21 mouse cellular contexts compared by ENCODE assay signal in the genomic region with DNA sequence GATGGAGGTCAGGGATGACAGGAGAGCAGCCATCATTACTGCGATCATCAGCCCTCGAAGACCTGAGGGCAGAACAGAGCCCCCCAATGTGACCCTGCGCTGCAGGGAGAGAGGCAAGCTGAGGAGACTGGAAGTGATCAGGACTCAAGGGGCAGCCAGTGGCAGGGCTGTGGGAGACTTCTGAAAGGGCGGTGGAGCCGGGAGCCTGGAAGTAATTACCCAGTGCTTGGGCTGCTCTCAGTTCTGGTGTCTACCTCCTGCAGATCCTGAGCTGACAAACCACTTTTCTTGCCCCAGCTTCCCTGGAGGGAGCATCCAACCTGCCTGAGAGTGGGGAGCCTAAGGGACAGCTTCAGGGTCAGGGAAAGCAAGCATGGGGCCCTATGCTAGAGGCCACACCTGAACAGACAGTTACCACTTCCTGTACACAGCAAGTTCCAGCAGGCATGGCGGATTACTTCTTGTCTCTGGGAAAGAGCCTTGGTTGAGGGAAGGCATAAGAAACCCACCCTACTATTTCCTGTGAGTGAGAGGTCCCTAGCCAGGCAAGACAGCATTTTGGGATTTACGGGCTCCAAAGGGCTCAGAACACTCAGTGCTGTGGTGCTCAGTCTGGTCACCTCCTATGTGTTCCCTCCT. TPM values are rescaled to one million over a fixed set of nuclear protein-coding genes. Genes with fewer than 3 reads are reported as not detected.
A peak's percentile ranks its signal among the peaks of the same experiment; 100 is the strongest.
DNase-seq lines count a peak whose midpoint lies in the region; ATAC-seq and TF ChIP-seq lines count a peak whose summit lies in the region.
"Had no signal": no experiment of that assay in that cellular context is flagged by ENCODE, and none has a peak within 500 bp of the region (broad histone marks: within the 10 kb centered on the region; RNA-seq: fewer than 3 reads in every experiment).

No protein-coding gene starts in this region.

- no peak overlapping the region for H3K27ac ChIP-seq in intestine, embryonic 16.5 days (ENCODE audit: low read length)
- no peak overlapping the region for H3K27ac ChIP-seq in intestine, postnatal 0 days (ENCODE audit: low read depth, low read length)
- H3K27ac ChIP-seq: forebrain, embryonic 12.5 days; heart, embryonic 13.5 days; liver, embryonic 13.5 days; lung, embryonic 15.5 days; macrophage had no signal

- WGBS in intestine, embryonic 16.5 days, result 72% methylated on average over 7 of the region's 7 CpGs
- WGBS in intestine, postnatal 0 days, result 79% methylated on average over 7 of the region's 7 CpGs

- H3K36me3 ChIP-seq in intestine, embryonic 16.5 days (ENCODE audit: control insufficient read depth, insufficient read depth, low read length), result no peaks in the 10 kb centered on the region
- no peaks in the 10 kb centered on the region for H3K36me3 ChIP-seq in intestine, postnatal 0 days (ENCODE audit: control insufficient read depth, insufficient read depth)
- H3K36me3 ChIP-seq: forebrain, embryonic 12.5 days; heart, embryonic 13.5 days; liver, embryonic 13.5 days; lung, embryonic 15.5 days had no signal

- H3K9ac ChIP-seq in intestine, embryonic 16.5 days (ENCODE audit: low read depth, low read length), result 0 out of 2 replicates have a peak overlapping the region, but pooled peaks have one; percentile 1
- no peak overlapping the region for H3K9ac ChIP-seq in intestine, postnatal 0 days (ENCODE audit: low read depth, low read length)
- H3K9ac ChIP-seq: forebrain, embryonic 12.5 days; heart, embryonic 13.5 days; liver, embryonic 13.5 days; lung, embryonic 15.5 days had no signal

- H3K9me3 ChIP-seq in intestine, embryonic 16.5 days (ENCODE audit: control insufficient read depth, low read length), result no peaks in the 10 kb centered on the region
- no peaks in the 10 kb centered on the region for H3K9me3 ChIP-seq in intestine, postnatal 0 days (ENCODE audit: control insufficient read depth)
- H3K9me3 ChIP-seq: forebrain, embryonic 12.5 days; G1E; heart, embryonic 13.5 days; liver, embryonic 13.5 days; lung, embryonic 15.5 days had no signal

- no peaks in the 10 kb centered on the region for H3K27me3 ChIP-seq in intestine, embryonic 16.5 days (replicated peaks; ENCODE audit: control insufficient read depth, insufficient read depth, low read length)
- no peaks in the 10 kb centered on the region for H3K27me3 ChIP-seq in intestine, postnatal 0 days (replicated peaks; ENCODE audit: control insufficient read depth, insufficient read depth, low read length)
- H3K27me3 ChIP-seq: lung, embryonic 15.5 days had no signal

- TF ChIP-seq CTCF in intestine, postnatal 0 days (IDR thresholded peaks at IDR 0.05; ENCODE audit: low read depth), result no peak

- no peak for ATAC-seq in intestine, embryonic 16.5 days
- ATAC-seq in intestine, postnatal 0 days, result no peak
- ATAC-seq in activated CD4-positive, CD25-positive, alpha-beta regulatory T cell, adult 4 months, result no peak
- ATAC-seq: inflammation-experienced regulatory T-cells, adult 6 months had no signal

- peaks cover 36% of the 10 kb centered on the region for H3K4me1 ChIP-seq in intestine, embryonic 16.5 days (ENCODE audit: control insufficient read depth, insufficient read depth, low read length)
- 0 out of 2 replicates have a peak, but pooled peaks cover 24% of the 10 kb centered on the region for H3K4me1 ChIP-seq in intestine, postnatal 0 days (replicated peaks; ENCODE audit: control insufficient read depth, insufficient read depth, low read length)

- H3K4me2 ChIP-seq in intestine, embryonic 16.5 days (ENCODE audit: low read depth, low read length), result no peak overlapping the region
- H3K4me2 ChIP-seq in intestine, postnatal 0 days (replicated peaks; ENCODE audit: low read depth), result no peak overlapping the region
- H3K4me2 ChIP-seq: forebrain, embryonic 12.5 days; heart, embryonic 13.5 days; liver, embryonic 13.5 days; lung, embryonic 15.5 days had no signal

- DNase-seq in embryo, embryonic 9.5 days (ENCODE audit: extremely low spot score), result peak; percentile 35
- peak; percentile 44 for DNase-seq in induced T-regulatory cell, adult 2 months (ENCODE audit: low read depth)
- DNase-seq in frontal cortex, postnatal 36 days (ENCODE audit: low spot score in 2 of 2), result no peak
- DNase-seq in spleen, postnatal 10 days (ENCODE audit: low spot score in 2 of 2), result no peak
- DNase-seq: cerebellum, adult 9-11 months; kidney, postnatal 4 days; liver, embryonic 13.5 days; midbrain, embryonic 14.5 days; right cerebral cortex, adult 18-20 months; thymus, postnatal 36 days had no signal

- no peak overlapping the region for H3K4me3 ChIP-seq in intestine, embryonic 16.5 days (ENCODE audit: low read length)
- no peak overlapping the region for H3K4me3 ChIP-seq in intestine, postnatal 0 days (ENCODE audit: low read depth, low read length)
- H3K4me3 ChIP-seq: forebrain, embryonic 12.5 days; heart, embryonic 13.5 days; liver, embryonic 13.5 days; lung, embryonic 15.5 days; myocyte had no signal

RNA-seq across cellular contexts. Expression of gene Fam83g, which starts 7.6 kb away (rescaled TPM):
- polyA plus RNA-seq in intestine, embryonic 16.5 days (2015; fragmentation: Nextera tagmentation; extraction: Ambion mirVana), result 9.6 and 12.9 TPM in 2 replicates
- 20.7 and 21.9 TPM in 2 replicates for polyA plus RNA-seq in intestine, postnatal 0 days (2015; fragmentation: Nextera tagmentation; extraction: Ambion mirVana)
- under 1 TPM; 0.24 to 0.40 TPM for polyA plus RNA-seq in activated CD4-positive, CD25-positive, alpha-beta regulatory T cell, adult 4 months (2017; shearing (Covaris generic))
- polyA plus RNA-seq: G1E, macrophage, myocyte had no signal

RNA-seq across cellular contexts. Expression of gene Grap, which starts 23.3 kb away (rescaled TPM):
- 7.2 and 8.6 TPM in 2 replicates for polyA plus RNA-seq in intestine, embryonic 16.5 days (2015; fragmentation: Nextera tagmentation; extraction: Ambion mirVana)
- polyA plus RNA-seq in intestine, postnatal 0 days (2015; fragmentation: Nextera tagmentation; extraction: Ambion mirVana), result 3.7 and 3.9 TPM in 2 replicates
- 100 to 1,000 TPM; 171 to 177 TPM for polyA plus RNA-seq in activated CD4-positive, CD25-positive, alpha-beta regulatory T cell, adult 4 months (2017; shearing (Covaris generic))

RNA-seq across cellular contexts. Expression of gene Slc5a10, which starts 44.3 kb away (rescaled TPM):
- polyA plus RNA-seq in intestine, embryonic 16.5 days (2015; fragmentation: Nextera tagmentation; extraction: Ambion mirVana), result 0.07 and 0.11 TPM in 2 replicates
- 0.08 and 0.13 TPM in 2 replicates for polyA plus RNA-seq in intestine, postnatal 0 days (2015; fragmentation: Nextera tagmentation; extraction: Ambion mirVana)
- polyA plus RNA-seq in activated CD4-positive, CD25-positive, alpha-beta regulatory T cell, adult 4 months (2017; shearing (Covaris generic)), result not detected
- polyA plus RNA-seq: forebrain, embryonic 12.5 days; G1E; liver, embryonic 13.5 days; lung, embryonic 15.5 days; macrophage; midbrain, embryonic 14.5 days; stomach, embryonic 16.5 days had no signal

Comparison
In these comparisons a context has a peak if more than half of its experiments do, and no peak if none do; other contexts are left out.
1. DNase-seq: peak in embryo, embryonic 9.5 days (single experiment) and induced T-regulatory cell, adult 2 months (single experiment); none in frontal cortex, postnatal 36 days (0 of 2) and spleen, postnatal 10 days (0 of 2).
2. RNA of gene Grap, which starts 23.3 kb away (polyA plus RNA-seq): 171 to 177 TPM in activated CD4-positive, CD25-positive, alpha-beta regulatory T cell, adult 4 months; 7.2 to 8.6 TPM in intestine, embryonic 16.5 days and 3.7 to 3.9 TPM in intestine, postnatal 0 days; every median in the first group is over 10 times any median in the second.